In genomic region chr5:121738576-121739191, GRCm38 (mm10) we compare ENCODE assay signal across 32 mouse cellular contexts. TPM values are rescaled to one million over a fixed set of nuclear protein-coding genes. Genes with fewer than 3 reads are reported as not detected.
A peak's percentile ranks its signal among the peaks of the same experiment; 100 is the strongest.
DNase-seq lines count a peak whose midpoint lies in the region; ATAC-seq and TF ChIP-seq lines count a peak whose summit lies in the region.
"Had no signal": no experiment of that assay in that cellular context is flagged by ENCODE, and none has a peak within 500 bp of the region (broad histone marks: within the 10 kb centered on the region; RNA-seq: fewer than 3 reads in every experiment).

No protein-coding gene starts in this region.

- peak; percentile 43; the same call in 1 of the 2 replicates for TF ChIP-seq EP300 in lung, postnatal 0 days (IDR thresholded peaks at IDR 0.05)

- H3K4me2 ChIP-seq in kidney, postnatal 0 days (ENCODE audit: low read length), result no peak overlapping the region
- H3K4me2 ChIP-seq in kidney, embryonic 14.5 days (replicated peaks; ENCODE audit: low read depth, low read length), result no peak overlapping the region
- H3K4me2 ChIP-seq in lung, postnatal 0 days (replicated peaks; ENCODE audit: low read depth, low read length), result no peak overlapping the region
- H3K4me2 ChIP-seq: embryonic facial prominence, embryonic 12.5 days; forebrain, embryonic 13.5 days; heart, embryonic 11.5 days; liver, embryonic 12.5 days; neural tube, embryonic 13.5 days; stomach, embryonic 15.5 days had no signal

- 82% methylated on average over 7 of the region's 7 CpGs for WGBS in kidney, postnatal 0 days
- 87% methylated on average over 7 of the region's 7 CpGs for WGBS in kidney, embryonic 14.5 days
- 64% methylated on average over 6 of the region's 7 CpGs for WGBS in lung, postnatal 0 days
- WGBS in lung, adult 2 months, result 62% methylated on average over 7 of the region's 7 CpGs
- WGBS in large intestine, adult 2 months, result 36% methylated on average over 7 of the region's 7 CpGs
- WGBS in hindbrain, embryonic 10.5 days, result 96% methylated on average over 7 of the region's 7 CpGs

- H3K9ac ChIP-seq in kidney, postnatal 0 days (ENCODE audit: low read depth, low read length), result no peak overlapping the region
- no peak overlapping the region for H3K9ac ChIP-seq in kidney, embryonic 14.5 days (ENCODE audit: low read depth, low read length)
- no peak overlapping the region for H3K9ac ChIP-seq in lung, postnatal 0 days (replicated peaks; ENCODE audit: low read depth)
- H3K9ac ChIP-seq: embryonic facial prominence, embryonic 12.5 days; forebrain, embryonic 13.5 days; liver, embryonic 12.5 days; neural tube, embryonic 13.5 days; stomach, embryonic 15.5 days had no signal

- no peaks in the 10 kb centered on the region for H3K36me3 ChIP-seq in kidney, postnatal 0 days (ENCODE audit: insufficient read depth, low read length)
- no peaks in the 10 kb centered on the region for H3K36me3 ChIP-seq in kidney, embryonic 14.5 days (ENCODE audit: control insufficient read depth, insufficient read depth, low read length)
- H3K36me3 ChIP-seq in lung, postnatal 0 days (ENCODE audit: insufficient read depth, low read length), result no peaks in the 10 kb centered on the region
- H3K36me3 ChIP-seq in hindbrain, embryonic 10.5 days, result peaks cover 51% of the 10 kb centered on the region
- H3K36me3 ChIP-seq: stomach, embryonic 15.5 days had no signal

- 0 out of 2 replicates have a peak, but pooled peaks cover 2% of the 10 kb centered on the region for H3K4me1 ChIP-seq in kidney, postnatal 0 days (replicated peaks; ENCODE audit: insufficient read depth, low read length)
- no peaks in the 10 kb centered on the region for H3K4me1 ChIP-seq in kidney, embryonic 14.5 days (ENCODE audit: control insufficient read depth, insufficient read depth, low read length)
- no peaks in the 10 kb centered on the region for H3K4me1 ChIP-seq in lung, postnatal 0 days (ENCODE audit: insufficient read depth, low read depth, low read length)
- peaks cover 4% of the 10 kb centered on the region for H3K4me1 ChIP-seq in lung, adult 2 months (ENCODE audit: control insufficient read depth, insufficient read depth, low read length)
- 0 out of 2 replicates have a peak, but pooled peaks cover 6% of the 10 kb centered on the region for H3K4me1 ChIP-seq in hindbrain, embryonic 10.5 days (replicated peaks)
- H3K4me1 ChIP-seq: embryonic facial prominence, embryonic 12.5 days; forebrain, embryonic 13.5 days; neural tube, embryonic 13.5 days had no signal

- no peak for DNase-seq in kidney, postnatal 0 days (ENCODE audit: low spot score)
- DNase-seq in lung, postnatal 0 days (ENCODE audit: low spot score), result peak; percentile 86
- DNase-seq in lung, adult 2 months, result no peak
- DNase-seq in large intestine, adult 2 months (ENCODE audit: low read depth, low spot score), result peak; percentile 43
- DNase-seq in yolk sac, embryonic 10.5 days (ENCODE audit: low spot score), result peak; percentile 51
- DNase-seq in left cerebral cortex, adult 11 months (ENCODE audit: low spot score), result no peak
- DNase-seq in hindbrain, embryonic 10.5 days (ENCODE audit: low spot score), result no peak
- DNase-seq: B cell, adult 2 months; cerebellum, adult 11-12 months; cerebellum, postnatal 14 days; gastrocnemius, adult 2 months; heart, adult 11 months; kidney, postnatal 4 days; layer of hippocampus, adult 9-11 months; retina, postnatal 1 day had no signal

- no peak overlapping the region for H3K27ac ChIP-seq in kidney, postnatal 0 days
- H3K27ac ChIP-seq in kidney, embryonic 14.5 days (ENCODE audit: low read depth, low read length), result no peak overlapping the region
- H3K27ac ChIP-seq in lung, postnatal 0 days (ENCODE audit: low read length), result peak overlapping the region; percentile 47
- no peak overlapping the region for H3K27ac ChIP-seq in hindbrain, embryonic 10.5 days
- H3K27ac ChIP-seq: embryonic facial prominence, embryonic 12.5 days; forebrain, embryonic 13.5 days; gastrocnemius, adult 2 months; hindbrain, postnatal 0 days; left cerebral cortex, adult 2 months; limb, embryonic 10.5 days; liver, embryonic 12.5 days; macrophage; neural tube, embryonic 13.5 days; stomach, embryonic 15.5 days had no signal

- no peaks in the 10 kb centered on the region for H3K27me3 ChIP-seq in kidney, postnatal 0 days (ENCODE audit: insufficient read depth, low read length)
- no peaks in the 10 kb centered on the region for H3K27me3 ChIP-seq in kidney, embryonic 14.5 days (ENCODE audit: control insufficient read depth, insufficient read depth, low read length)
- no peaks in the 10 kb centered on the region for H3K27me3 ChIP-seq in lung, postnatal 0 days (replicated peaks; ENCODE audit: insufficient read depth, low read length)
- H3K27me3 ChIP-seq in hindbrain, embryonic 10.5 days (ENCODE audit: insufficient read depth, poor library complexity, severe bottlenecking), result no peaks in the 10 kb centered on the region
- H3K27me3 ChIP-seq: CH12.LX; embryonic facial prominence, embryonic 12.5 days; forebrain, embryonic 13.5 days; liver, embryonic 12.5 days; neural tube, embryonic 13.5 days; Patski; stomach, embryonic 15.5 days had no signal

- TF ChIP-seq POLR2A in lung, adult 2 months (IDR thresholded peaks at IDR 0.05; ENCODE audit: borderline replicate concordance, extremely low read depth, low read depth, low read length), result no peak

- TF ChIP-seq CTCF in kidney, postnatal 0 days (IDR thresholded peaks at IDR 0.05; ENCODE audit: low read depth), result no peak
- no peak for TF ChIP-seq CTCF in lung, postnatal 0 days (IDR thresholded peaks at IDR 0.05)
- no peak for TF ChIP-seq CTCF in lung, adult 2 months (IDR thresholded peaks at IDR 0.05; ENCODE audit: insufficient read depth, low read length)

- no peak overlapping the region for H3K4me3 ChIP-seq in kidney, postnatal 0 days (replicated peaks; ENCODE audit: low read depth, low read length)
- no peak overlapping the region for H3K4me3 ChIP-seq in kidney, embryonic 14.5 days (ENCODE audit: low read length)
- H3K4me3 ChIP-seq in lung, postnatal 0 days (ENCODE audit: low read depth, low read length), result no peak overlapping the region
- H3K4me3 ChIP-seq in lung, adult 2 months (replicated peaks; ENCODE audit: extremely low read depth, low read depth, low read length), result no peak overlapping the region
- no peak overlapping the region for H3K4me3 ChIP-seq in hindbrain, embryonic 10.5 days
- H3K4me3 ChIP-seq: embryonic facial prominence, embryonic 12.5 days; erythroblast, embryonic 14.5 days; forebrain, embryonic 13.5 days; gastrocnemius, adult 2 months; left cerebral cortex, adult 2 months; limb, embryonic 10.5 days; liver, embryonic 12.5 days; myocyte; neural tube, embryonic 13.5 days; stomach, embryonic 15.5 days had no signal

- ATAC-seq in kidney, postnatal 0 days (replicated peaks; ENCODE audit: low FRiP score, low read depth), result peak; percentile 29; the same call in 1 of the 2 replicates
- ATAC-seq in kidney, embryonic 14.5 days (ENCODE audit: low FRiP score, low TSS enrichment), result no peak
- peak; percentile 88 for ATAC-seq in lung, postnatal 0 days
- ATAC-seq: forebrain, embryonic 13.5 days; hindbrain, postnatal 0 days; liver, embryonic 12.5 days; midbrain, embryonic 16.5 days; Patski had no signal

- no peaks in the 10 kb centered on the region for H3K9me3 ChIP-seq in kidney, postnatal 0 days (replicated peaks; ENCODE audit: low read length)
- peaks cover 4% of the 10 kb centered on the region; the same call in 1 of the 2 replicates for H3K9me3 ChIP-seq in kidney, embryonic 14.5 days (ENCODE audit: control insufficient read depth, low read length)
- no peaks in the 10 kb centered on the region for H3K9me3 ChIP-seq in lung, postnatal 0 days (ENCODE audit: low read length)
- no peaks in the 10 kb centered on the region for H3K9me3 ChIP-seq in hindbrain, embryonic 10.5 days
- H3K9me3 ChIP-seq: embryonic facial prominence, embryonic 12.5 days; forebrain, embryonic 13.5 days; G1E; limb, embryonic 10.5 days; neural tube, embryonic 13.5 days; stomach, embryonic 15.5 days had no signal

RNA-seq across cellular contexts. Expression of gene Atxn2, which starts 27.5 kb away (rescaled TPM):
- polyA plus RNA-seq in kidney, postnatal 0 days (2015; fragmentation: Nextera tagmentation; extraction: Ambion mirVana), result 53.7 and 68.5 TPM in 2 replicates
- 76.6 and 88.5 TPM in 2 replicates for polyA plus RNA-seq in kidney, embryonic 14.5 days (2014; fragmentation: Nextera tagmentation; extraction: Ambion mirVana)
- 40.6 and 45.3 TPM in 2 replicates for polyA plus RNA-seq in lung, postnatal 0 days (2015; fragmentation: Nextera tagmentation; extraction: Ambion mirVana)
- 107 and 108 TPM in 2 replicates for polyA plus RNA-seq in lung, adult 2 months (2012; rRNA removed)
- 34.7 and 60.1 TPM in 2 replicates for polyA plus RNA-seq in large intestine, adult 2 months (2012; rRNA removed)
- polyA plus RNA-seq in hindbrain, embryonic 10.5 days (2016; fragmentation: Nextera tagmentation; extraction: Ambion mirVana), result 38.6 and 42.0 TPM in 2 replicates

Comparison
In these comparisons a context has a peak if more than half of its experiments do, and no peak if none do; other contexts are left out.
1. DNase-seq: peak in lung, postnatal 0 days (single experiment), large intestine, adult 2 months (single experiment) and yolk sac, embryonic 10.5 days (single experiment); none in kidney, postnatal 0 days (single experiment), lung, adult 2 months (single experiment), left cerebral cortex, adult 11 months (single experiment) and hindbrain, embryonic 10.5 days (single experiment).